Mouse (Mus musculus) heart, adult 2 months (tissue): ENCODE measurements around the gene Arhgap28.

ENCODE experiments used
- CTCF ChIP-seq: fragments of 200-600 bp; IDR thresholded peaks from 2 replicates; pipeline ENCODE4 v1.8.1; 2022; ENCODE audit warnings: antibody characterized with exemption, mild to moderate bottlenecking, moderate library complexity
- EP300 ChIP-seq: fragments of 200-500 bp; IDR thresholded peaks from 2 replicates; pipeline ENCODE4 v1.6.1; 2011; ENCODE audit warnings: low read depth, low read length, control low read depth; ENCODE audit not compliant: insufficient read depth
- POLR2A ChIP-seq: fragments of 200-500 bp; IDR thresholded peaks from 2 replicates; pipeline ENCODE4 v1.6.1; 2011; ENCODE audit warnings: mild to moderate bottlenecking, low read depth, low read length, control low read depth; ENCODE audit not compliant: insufficient read depth

GRCm38 (mm10) chr17:67993371-67994045, 10.4 kb downstream of the Arhgap28 start:
- TF ChIP-seq CTCF (no peak), POLR2A (no peak), EP300 (no peak)
